Mouse (Mus musculus) gonadal fat pad, adult 2 months (tissue): ENCODE measurements around the gene 1110032F04Rik. TPM values are rescaled to one million over a fixed set of nuclear protein-coding genes. Genes with fewer than 3 reads are reported as not detected.

Experiments
- DNase-seq: peaks from one replicate; pipeline ENCODE4 v3.0.0-alpha.2; 2012; ENCODE audit warnings: low read depth
- polyA plus RNA-seq: library from polyadenylated mRNA; depleted of rRNA; stranded (reverse); fragments of >200 nt; gene quantifications from 2 replicates; pipeline ENCODE4 v1.2.3, GENCODE M21; 2012; rRNA removed

1110032F04Rik gene
- polyA plus RNA-seq, 1 experiment = 1.5 TPM

GRCm38 (mm10) chr3:68907509-68907908 lies 38.1 kb downstream of the 1110032F04Rik start:
- no peak for DNase-seq

Other genes starting within 250 kb of the 1110032F04Rik start
- not detected in 2 replicates for gene Il12a, start 178.9 kb upstream of the 1110032F04Rik start, polyA plus RNA-seq
- 2.7 and 3.3 TPM in 2 replicates for gene Ift80, start 135.0 kb downstream of the 1110032F04Rik start, polyA plus RNA-seq
- 2.2 and 2.9 TPM in 2 replicates for gene Smc4, start 135.2 kb downstream of the 1110032F04Rik start, polyA plus RNA-seq
- 0.23 and 0.49 TPM in 2 replicates for gene Trim59, start 175.2 kb downstream of the 1110032F04Rik start, polyA plus RNA-seq